Mouse (Mus musculus) kidney, postnatal 4 days (tissue): ENCODE data around the gene Grid2ip.

Experiments used
- DNase-seq, 2 experiments: peaks; one replicate each; pipeline ENCODE4 v3.0.0; 2021; ENCODE audit warnings: mixed read lengths in 2 of 2

The Grid2ip gene

DNA sequence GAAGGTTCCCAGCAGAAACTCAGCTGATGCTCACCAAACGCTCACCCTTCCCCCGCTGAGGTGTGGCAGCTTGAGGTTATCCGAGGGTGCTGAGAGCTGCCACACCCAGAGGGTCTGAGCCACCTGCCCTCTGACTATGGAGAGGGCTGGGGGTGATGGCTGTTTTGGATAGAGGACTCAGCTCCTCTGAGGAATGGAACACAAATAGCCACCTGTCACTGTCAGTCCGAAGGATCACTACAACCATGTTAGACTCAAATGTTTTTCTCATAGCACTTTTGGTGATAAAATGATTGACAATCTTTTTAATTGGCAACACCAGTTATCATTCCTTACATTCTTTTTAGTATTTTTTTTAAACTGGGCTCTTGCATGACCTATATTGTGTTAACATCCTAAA is 64.3 kb downstream of the Grid2ip start:
- DNase-seq, result no peak

DNA sequence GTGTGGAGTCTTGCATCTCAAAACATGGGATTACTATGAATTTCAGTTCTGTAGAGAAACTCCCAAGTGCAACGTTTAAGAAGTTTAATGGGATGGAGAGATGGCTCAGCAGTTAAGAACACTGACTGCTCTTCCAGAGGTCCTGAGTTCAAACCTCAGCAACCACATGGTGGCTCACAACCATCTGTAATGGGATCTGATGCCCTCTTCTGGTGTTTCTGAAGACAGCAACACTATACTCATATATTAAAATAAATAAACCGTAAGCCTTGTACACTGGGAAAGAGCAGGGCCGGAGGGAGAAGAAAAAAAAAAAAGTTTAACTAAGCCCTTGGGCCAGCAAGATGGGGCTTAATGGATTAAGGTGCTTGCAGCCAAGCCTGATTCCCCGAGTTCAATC is 65.9 kb downstream of the Grid2ip start:
- DNase-seq, result no peak

DNA sequence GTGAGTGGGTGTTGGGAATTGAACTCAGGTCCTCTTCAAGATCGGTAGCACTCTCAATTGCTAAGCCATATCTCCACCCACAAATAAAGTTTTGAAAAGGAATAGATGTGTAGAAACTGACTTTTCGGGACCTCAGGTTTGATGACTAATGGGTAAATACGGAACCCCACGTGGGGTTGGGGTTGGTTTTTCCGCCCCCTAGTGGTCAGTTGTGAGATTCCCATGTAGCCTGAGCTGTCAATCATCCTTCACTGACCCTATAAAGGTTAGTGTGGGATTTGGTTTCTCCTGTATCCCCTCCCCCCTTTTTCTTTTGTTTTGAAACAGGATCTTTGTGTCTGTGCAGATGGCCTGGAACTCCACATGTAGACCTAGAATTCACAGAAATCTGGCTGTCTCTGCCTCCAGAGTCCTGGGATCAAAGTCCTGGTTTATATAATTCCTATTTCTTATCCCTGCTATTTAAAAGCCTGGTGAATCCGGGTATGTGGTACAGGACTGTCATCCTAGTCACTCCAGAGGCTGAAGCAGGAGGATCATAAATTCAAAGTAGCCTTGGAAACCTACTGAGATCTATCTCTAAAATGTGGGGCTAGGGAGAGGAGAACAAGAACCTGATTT is 66.9 kb downstream of the Grid2ip start:
- peak; percentile 67 to 72 for DNase-seq

DNA sequence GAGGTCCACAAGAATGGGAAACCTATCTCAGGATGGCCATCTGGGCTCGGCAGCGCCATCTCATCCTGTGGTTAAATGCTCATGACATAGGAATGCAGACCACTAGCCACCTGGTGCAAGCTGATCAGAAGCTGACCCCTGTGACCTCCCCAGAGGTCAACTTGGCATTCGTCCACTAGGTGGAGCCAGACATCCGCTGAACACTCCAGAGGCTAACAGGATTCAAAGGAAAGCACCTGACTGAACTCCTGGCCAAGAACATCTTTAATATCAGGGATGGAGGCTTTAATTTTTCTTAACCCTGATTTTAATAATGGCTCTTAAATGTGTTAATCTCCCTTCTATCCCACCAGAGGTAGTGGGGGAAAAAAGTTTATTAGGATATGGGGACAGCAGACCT is 77.3 kb downstream of the Grid2ip start:
- DNase-seq, result peak; percentile 84 to 87

DNA sequence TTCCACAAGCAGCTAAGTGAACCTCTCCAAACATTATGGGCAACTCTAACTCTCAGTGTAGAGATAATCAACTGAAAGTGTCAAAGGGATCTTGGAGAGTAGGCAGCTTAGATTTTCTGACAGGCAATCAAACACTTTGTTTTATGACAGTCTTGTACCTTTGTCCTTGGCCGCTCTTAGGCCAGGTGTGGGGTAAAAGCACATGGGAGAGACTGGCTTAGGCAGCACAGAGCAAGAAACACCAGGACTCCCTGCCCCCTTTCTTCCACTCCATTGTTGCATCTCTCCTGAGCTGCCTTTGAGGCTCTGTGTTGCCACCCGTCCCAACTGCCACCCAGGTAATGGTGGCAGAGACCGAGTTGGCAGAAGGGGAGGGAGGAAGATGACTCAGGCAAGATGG is 84.2 kb downstream of the Grid2ip start:
- no peak for DNase-seq

DNA sequence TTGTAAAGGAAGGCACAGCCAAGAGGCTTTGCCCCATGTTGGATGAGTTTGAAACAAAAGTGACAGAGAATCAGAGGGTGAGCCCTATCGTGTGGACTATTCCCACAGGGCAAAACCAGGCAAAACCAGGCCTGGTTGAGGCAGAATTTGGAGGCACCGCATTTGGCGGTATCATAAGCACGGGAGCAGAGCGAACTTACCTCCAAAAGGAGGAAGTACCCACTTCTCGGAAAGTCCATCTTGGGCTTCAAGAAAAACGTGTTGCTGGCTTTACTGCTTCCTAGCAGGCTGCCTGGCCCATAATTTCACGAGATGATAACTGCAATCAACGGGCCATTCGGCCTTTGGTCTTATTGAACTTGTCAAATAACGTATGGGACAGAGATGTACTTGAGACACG is 84.6 kb downstream of the Grid2ip start:
- DNase-seq, result no peak
